ENCODE assay signal across 8 mouse cellular contexts in genomic region chr3:33955854-33956624, GRCm38 (mm10).
DNase-seq lines count a peak whose midpoint lies in the region; ATAC-seq and TF ChIP-seq lines count a peak whose summit lies in the region.

No protein-coding gene starts in this region.

- 3% methylated on average over 19 of the region's 19 CpGs for WGBS in hindbrain, embryonic 12.5 days
- 2% methylated on average over 19 of the region's 19 CpGs for WGBS in lung, postnatal 0 days

- POLR2A ChIA-PET in Patski (lab: Charles Lee) = no interaction called here

- peaks cover 2% of the 10 kb centered on the region for H3K27me3 ChIP-seq in Patski
- peaks cover 15% of the 10 kb centered on the region for H3K27me3 ChIP-seq in hindbrain, embryonic 12.5 days
- no peaks in the 10 kb centered on the region for H3K27me3 ChIP-seq in lung, postnatal 0 days (replicated peaks; ENCODE audit: insufficient read depth, low read length)

- ATAC-seq in Patski = peak; percentile 74
- ATAC-seq in hindbrain, embryonic 12.5 days (ENCODE audit: low FRiP score) = peak; percentile 79
- ATAC-seq in lung, postnatal 0 days = peak; percentile 74

- no peaks in the 10 kb centered on the region for H3K36me3 ChIP-seq in hindbrain, embryonic 12.5 days
- no peaks in the 10 kb centered on the region for H3K36me3 ChIP-seq in lung, postnatal 0 days (ENCODE audit: insufficient read depth, low read length)

- peak; percentile 97 for TF ChIP-seq CTCF in Patski (IDR thresholded peaks at IDR 0.05)
- TF ChIP-seq CTCF in lung, postnatal 0 days (IDR thresholded peaks at IDR 0.05) = peak; percentile 90

- H3K4me3 ChIP-seq in hindbrain, embryonic 12.5 days = no peak overlapping the region
- no peak overlapping the region for H3K4me3 ChIP-seq in lung, postnatal 0 days (ENCODE audit: low read depth, low read length)

- H3K4me2 ChIP-seq in hindbrain, embryonic 12.5 days (replicated peaks) = peak overlapping the region; percentile 48
- H3K4me2 ChIP-seq in lung, postnatal 0 days (replicated peaks; ENCODE audit: low read depth, low read length) = no peak overlapping the region

- in situ Hi-C loops in Patski (cut with MboI; ENCODE audit: low pct_unique_long_range_greater_than_20kb) = loop anchor here (5.0 to 25.0 kb wide), 4 partner anchors 246 to 1531 kb away; no protein-coding TSS in a partner anchor

- H3K9ac ChIP-seq in hindbrain, embryonic 12.5 days = no peak overlapping the region
- H3K9ac ChIP-seq in lung, postnatal 0 days (replicated peaks; ENCODE audit: low read depth) = no peak overlapping the region

- no peak overlapping the region for H3K27ac ChIP-seq in hindbrain, embryonic 12.5 days
- no peak overlapping the region for H3K27ac ChIP-seq in lung, postnatal 0 days (ENCODE audit: low read length)

- TF ChIP-seq EP300 in lung, postnatal 0 days (IDR thresholded peaks at IDR 0.05) = no peak

- no peaks in the 10 kb centered on the region for H3K9me3 ChIP-seq in hindbrain, embryonic 12.5 days (replicated peaks)
- no peaks in the 10 kb centered on the region for H3K9me3 ChIP-seq in lung, postnatal 0 days (ENCODE audit: low read length)

- CTCF ChIA-PET in Patski (lab: Charles Lee) = interaction anchor here (0.9 to 1.4 kb wide), 8 partner anchors 37 to 1364 kb away, joined by 3 to 5 read pairs (median 4); no protein-coding TSS in a partner anchor

- H3K4me1 ChIP-seq in hindbrain, embryonic 12.5 days = peaks cover 11% of the 10 kb centered on the region
- no peaks in the 10 kb centered on the region for H3K4me1 ChIP-seq in lung, postnatal 0 days (ENCODE audit: insufficient read depth, low read depth, low read length)

- DNase-seq in Patski (ENCODE audit: low read depth, low spot score) = peak; percentile 37
- peak; percentile 81 to 85 for DNase-seq in cerebellum, postnatal 10 days
- peak; percentile 44 to 65 for DNase-seq in frontal cortex, postnatal 14 days (ENCODE audit: low spot score in 2 of 2)
- DNase-seq in layer of hippocampus, postnatal 10 days (ENCODE audit: low spot score in 2 of 2) = peak; percentile 80 to 81
- peak; percentile 88 for DNase-seq in lung, postnatal 0 days (ENCODE audit: low spot score)
- peak; percentile 55 for DNase-seq in ovary, postnatal 36 days (ENCODE audit: low spot score)
- DNase-seq in thymus, postnatal 25 days = peak; percentile 63

Comparison
In these comparisons a context has a peak if more than half of its experiments do, and no peak if none do; other contexts are left out.
1. DNase-seq: peak in every context shown above with its lines; median percentile 88 in lung, postnatal 0 days; 83 in cerebellum, postnatal 10 days; 80 in layer of hippocampus, postnatal 10 days; 63 in thymus, postnatal 25 days; 55 in ovary, postnatal 36 days; 54 in frontal cortex, postnatal 14 days; 37 in Patski.